19 mouse cellular contexts compared by ENCODE assay signal in genomic region chr4:89674711-89675110, GRCm38 (mm10). TPM values are rescaled to one million over a fixed set of nuclear protein-coding genes. Genes with fewer than 3 reads are reported as not detected.
"Had no signal": no experiment of that assay in that cellular context is flagged by ENCODE, and none has a peak within 500 bp of the region (broad histone marks: within the 10 kb centered on the region; RNA-seq: fewer than 3 reads in every experiment).

No protein-coding gene starts in this region.

- H3K4me2 ChIP-seq: neural tube, embryonic 12.5 days; neural tube, embryonic 13.5 days; neural tube, embryonic 15.5 days; stomach, embryonic 15.5 days had no signal

- DNase-seq: retina, postnatal 1 day; right cerebral cortex, adult 18-20 months; right cerebral cortex, postnatal 14 days; right cerebral cortex, postnatal 25 days; right cerebral cortex, postnatal 4 days; spleen, adult 18-20 months; thymus, adult 18-20 months; thymus, adult 2 months; thymus, postnatal 14 days; thymus, postnatal 25 days; thymus, postnatal 36 days; thymus, postnatal 4 days had no signal

- H3K9ac ChIP-seq: neural tube, embryonic 12.5 days; neural tube, embryonic 13.5 days; neural tube, embryonic 15.5 days; stomach, embryonic 15.5 days had no signal

- H3K36me3 ChIP-seq: neural tube, embryonic 12.5 days; neural tube, embryonic 13.5 days; neural tube, embryonic 15.5 days; stomach, embryonic 15.5 days had no signal

- H3K27me3 ChIP-seq: neural tube, embryonic 12.5 days; neural tube, embryonic 13.5 days; neural tube, embryonic 15.5 days; stomach, embryonic 15.5 days had no signal

- H3K9me3 ChIP-seq: neural tube, embryonic 12.5 days; neural tube, embryonic 13.5 days; neural tube, embryonic 15.5 days; stomach, embryonic 15.5 days had no signal

- H3K4me1 ChIP-seq: neural tube, embryonic 12.5 days; stomach, embryonic 15.5 days had no signal

- H3K4me3 ChIP-seq: neural tube, embryonic 12.5 days; neural tube, embryonic 13.5 days; neural tube, embryonic 15.5 days; stomach, embryonic 15.5 days had no signal

- H3K27ac ChIP-seq: neural tube, embryonic 12.5 days; neural tube, embryonic 13.5 days; neural tube, embryonic 15.5 days; stomach, embryonic 15.5 days; stomach, postnatal 0 days had no signal

RNA-seq across cellular contexts. Expression of gene Dmrta1, which starts 4.5 kb away (rescaled TPM):
- total RNA-seq: neutrophil, adult 5-6 weeks had no signal
- polyA plus RNA-seq: small intestine, adult 2 months had no signal
